Mouse (Mus musculus): ENCODE results near the gene Ulk2.

Ulk2 gene

GRCm38 (mm10) chr11:61793441-61793840, 61.4 kb downstream of the Ulk2 start:
- no peak for TF ChIP-seq GATA4 (IDR thresholded peaks at IDR 0.05; ENCODE audit: insufficient replicate concordance, low read length)

- TF ChIP-seq GATA4 (IDR thresholded peaks at IDR 0.05; ENCODE audit: insufficient replicate concordance, low read length): no peak
Measured at GRCm38 (mm10) chr11:61788550-61788949, 66.3 kb downstream of the Ulk2 start.

- TF ChIP-seq GATA4 (IDR thresholded peaks at IDR 0.05; ENCODE audit: insufficient replicate concordance, low read length): no peak
Measured at GRCm38 (mm10) chr11:61774551-61775149, 80.2 kb downstream of the Ulk2 start.

- no peak for TF ChIP-seq GATA4 (IDR thresholded peaks at IDR 0.05; ENCODE audit: insufficient replicate concordance, low read length)
Measured at GRCm38 (mm10) chr11:61761584-61762407, 93.1 kb downstream of the Ulk2 start, which contains the start of gene Prpsap2. TSS of gene Prpsap2 (minus strand) at chr11:61762088.

- no peak for TF ChIP-seq GATA4 (IDR thresholded peaks at IDR 0.05; ENCODE audit: insufficient replicate concordance, low read length)
Measured at GRCm38 (mm10) chr11:61760518-61760917, 94.4 kb downstream of the Ulk2 start.

GRCm38 (mm10) chr11:61757151-61757550, 97.7 kb downstream of the Ulk2 start:
- no peak for TF ChIP-seq GATA4 (IDR thresholded peaks at IDR 0.05; ENCODE audit: insufficient replicate concordance, low read length)

GRCm38 (mm10) chr11:61751612-61752011, 103.3 kb downstream of the Ulk2 start:
- TF ChIP-seq GATA4 (IDR thresholded peaks at IDR 0.05; ENCODE audit: insufficient replicate concordance, low read length): no peak

- TF ChIP-seq GATA4 (IDR thresholded peaks at IDR 0.05; ENCODE audit: insufficient replicate concordance, low read length): no peak
Measured at GRCm38 (mm10) chr11:61747161-61747560, 107.7 kb downstream of the Ulk2 start.

- no peak for TF ChIP-seq GATA4 (IDR thresholded peaks at IDR 0.05; ENCODE audit: insufficient replicate concordance, low read length)
Measured at GRCm38 (mm10) chr11:61745781-61746180, 109.1 kb downstream of the Ulk2 start.

- no peak for TF ChIP-seq GATA4 (IDR thresholded peaks at IDR 0.05; ENCODE audit: insufficient replicate concordance, low read length)
Measured at GRCm38 (mm10) chr11:61744460-61744859, 110.4 kb downstream of the Ulk2 start.

- no peak for TF ChIP-seq GATA4 (IDR thresholded peaks at IDR 0.05; ENCODE audit: insufficient replicate concordance, low read length)
Measured at GRCm38 (mm10) chr11:61743768-61744167, 111.1 kb downstream of the Ulk2 start.

GRCm38 (mm10) chr11:61740500-61740899, 114.4 kb downstream of the Ulk2 start:
- no peak for TF ChIP-seq GATA4 (IDR thresholded peaks at IDR 0.05; ENCODE audit: insufficient replicate concordance, low read length)

- TF ChIP-seq GATA4 (IDR thresholded peaks at IDR 0.05; ENCODE audit: insufficient replicate concordance, low read length): no peak
Measured at GRCm38 (mm10) chr11:61737290-61737689, 117.6 kb downstream of the Ulk2 start.

GRCm38 (mm10) chr11:61732672-61733071, 122.2 kb downstream of the Ulk2 start:
- no peak for TF ChIP-seq GATA4 (IDR thresholded peaks at IDR 0.05; ENCODE audit: insufficient replicate concordance, low read length)

- no peak for TF ChIP-seq GATA4 (IDR thresholded peaks at IDR 0.05; ENCODE audit: insufficient replicate concordance, low read length)
Measured at GRCm38 (mm10) chr11:61728037-61728436, 126.8 kb downstream of the Ulk2 start.

Data from liver, adult (tissue).